In the genomic region with DNA sequence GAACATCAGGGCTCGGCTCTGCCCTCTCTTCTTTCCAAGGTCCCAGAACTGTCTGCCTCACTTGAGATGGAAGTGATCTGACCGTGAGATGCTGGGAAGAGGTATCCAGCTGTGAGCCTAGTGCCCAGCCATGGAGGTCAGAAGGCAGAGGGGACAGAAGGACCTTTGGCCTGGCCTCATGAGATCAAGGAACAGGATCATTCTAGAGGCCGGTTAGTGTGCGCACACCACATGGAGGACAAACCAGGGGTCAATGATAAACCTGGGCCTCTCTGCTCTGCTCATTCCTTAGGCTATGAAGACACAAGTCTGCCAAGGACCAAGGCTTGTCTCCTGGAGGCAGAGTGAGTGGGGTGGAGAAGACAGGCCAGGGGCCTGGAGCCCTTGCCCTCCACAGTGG, we compare ENCODE assay signal across 20 mouse cellular contexts.
DNase-seq lines count a peak whose midpoint lies in the region; ATAC-seq and TF ChIP-seq lines count a peak whose summit lies in the region.
"Had no signal": no experiment of that assay in that cellular context is flagged by ENCODE, and none has a peak within 500 bp of the region (broad histone marks: within the 10 kb centered on the region; RNA-seq: fewer than 3 reads in every experiment).

No protein-coding gene starts in this region.

- 88% methylated on average over 4 of the region's 4 CpGs for WGBS in forebrain, embryonic 10.5 days
- 80% methylated on average over 4 of the region's 4 CpGs for whole genome bisulfite sequencing in forebrain, embryonic 11.5 days
- 61% methylated on average over 4 of the region's 4 CpGs for WGBS in hindbrain, embryonic 10.5 days
- 76% methylated on average over 4 of the region's 4 CpGs for WGBS in hindbrain, embryonic 14.5 days
- WGBS in kidney, postnatal 0 days, result 65% methylated on average over 4 of the region's 4 CpGs
- 75% methylated on average over 4 of the region's 4 CpGs for WGBS in kidney, embryonic 14.5 days

- H3K36me3 ChIP-seq in forebrain, embryonic 10.5 days (replicated peaks), result peaks cover 21% of the 10 kb centered on the region
- H3K36me3 ChIP-seq in forebrain, embryonic 11.5 days (ENCODE audit: control insufficient read depth, insufficient read depth, low read length), result no peaks in the 10 kb centered on the region
- H3K36me3 ChIP-seq in hindbrain, embryonic 10.5 days, result peaks cover 22% of the 10 kb centered on the region
- no peaks in the 10 kb centered on the region for H3K36me3 ChIP-seq in hindbrain, embryonic 14.5 days (replicated peaks; ENCODE audit: control insufficient read depth, insufficient read depth)
- H3K36me3 ChIP-seq in kidney, postnatal 0 days (ENCODE audit: insufficient read depth, low read length), result no peaks in the 10 kb centered on the region
- no peaks in the 10 kb centered on the region for H3K36me3 ChIP-seq in kidney, embryonic 14.5 days (ENCODE audit: control insufficient read depth, insufficient read depth, low read length)
- H3K36me3 ChIP-seq: embryonic facial prominence, embryonic 12.5 days; neural tube, embryonic 13.5 days had no signal

- no peak for DNase-seq in forebrain, embryonic 10.5 days (ENCODE audit: extremely low spot score, low spot score)
- DNase-seq in forebrain, embryonic 11.5 days (ENCODE audit: low spot score), result no peak
- DNase-seq in hindbrain, embryonic 10.5 days (ENCODE audit: low spot score), result no peak
- no peak for DNase-seq in hindbrain, embryonic 14.5 days (ENCODE audit: low spot score)
- no peak for DNase-seq in kidney, postnatal 0 days (ENCODE audit: low spot score)
- peak; percentile 70 for DNase-seq in yolk sac, embryonic 10.5 days (ENCODE audit: low spot score)
- DNase-seq: adrenal gland, postnatal 10 days; cerebellum, adult 18-20 months; cerebellum, postnatal 14 days; layer of hippocampus, postnatal 36 days; lung, postnatal 4 days; thymus, postnatal 14 days had no signal

- no peaks in the 10 kb centered on the region for H3K27me3 ChIP-seq in forebrain, embryonic 10.5 days (ENCODE audit: poor library complexity, severe bottlenecking)
- no peaks in the 10 kb centered on the region for H3K27me3 ChIP-seq in forebrain, embryonic 11.5 days (ENCODE audit: control insufficient read depth, insufficient read depth, low read length)
- H3K27me3 ChIP-seq in hindbrain, embryonic 10.5 days (ENCODE audit: insufficient read depth, poor library complexity, severe bottlenecking), result no peaks in the 10 kb centered on the region
- H3K27me3 ChIP-seq in hindbrain, embryonic 14.5 days (ENCODE audit: control insufficient read depth, insufficient read depth, low read length), result no peaks in the 10 kb centered on the region
- H3K27me3 ChIP-seq in kidney, postnatal 0 days (ENCODE audit: insufficient read depth, low read length), result no peaks in the 10 kb centered on the region
- H3K27me3 ChIP-seq in kidney, embryonic 14.5 days (ENCODE audit: control insufficient read depth, insufficient read depth, low read length), result no peaks in the 10 kb centered on the region
- H3K27me3 ChIP-seq: forebrain, embryonic 13.5 days; neural tube, embryonic 13.5 days had no signal

- no peak overlapping the region for H3K4me3 ChIP-seq in forebrain, embryonic 10.5 days
- no peak overlapping the region for H3K4me3 ChIP-seq in forebrain, embryonic 11.5 days (ENCODE audit: low read depth, low read length)
- H3K4me3 ChIP-seq in hindbrain, embryonic 10.5 days, result no peak overlapping the region
- no peak overlapping the region for H3K4me3 ChIP-seq in hindbrain, embryonic 14.5 days (replicated peaks; ENCODE audit: low read length)
- H3K4me3 ChIP-seq in kidney, postnatal 0 days (replicated peaks; ENCODE audit: low read depth, low read length), result no peak overlapping the region
- no peak overlapping the region for H3K4me3 ChIP-seq in kidney, embryonic 14.5 days (ENCODE audit: low read length)
- H3K4me3 ChIP-seq: embryonic facial prominence, embryonic 12.5 days; forebrain, embryonic 13.5 days; limb, embryonic 13.5 days; myocyte; neural tube, embryonic 13.5 days had no signal

- ATAC-seq in forebrain, embryonic 11.5 days (replicated peaks; ENCODE audit: low FRiP score), result no peak
- ATAC-seq in hindbrain, embryonic 14.5 days (ENCODE audit: low FRiP score), result no peak
- ATAC-seq in kidney, postnatal 0 days (replicated peaks; ENCODE audit: low FRiP score, low read depth), result peak; percentile 45; the same call in 1 of the 2 replicates
- no peak for ATAC-seq in kidney, embryonic 14.5 days (ENCODE audit: low FRiP score, low TSS enrichment)
- ATAC-seq: forebrain, embryonic 13.5 days; hindbrain, postnatal 0 days; midbrain, embryonic 16.5 days had no signal

- H3K4me1 ChIP-seq in forebrain, embryonic 10.5 days, result peaks cover 58% of the 10 kb centered on the region
- H3K4me1 ChIP-seq in forebrain, embryonic 11.5 days (replicated peaks; ENCODE audit: control insufficient read depth, insufficient read depth, low read length), result peaks cover 5% of the 10 kb centered on the region; the same call in 1 of the 2 replicates
- peaks cover 64% of the 10 kb centered on the region for H3K4me1 ChIP-seq in hindbrain, embryonic 10.5 days (replicated peaks)
- peaks cover 21% of the 10 kb centered on the region for H3K4me1 ChIP-seq in hindbrain, embryonic 14.5 days (replicated peaks; ENCODE audit: control insufficient read depth, insufficient read depth, low read length)
- H3K4me1 ChIP-seq in kidney, postnatal 0 days (replicated peaks; ENCODE audit: insufficient read depth, low read length), result peaks cover 18% of the 10 kb centered on the region
- H3K4me1 ChIP-seq in kidney, embryonic 14.5 days (ENCODE audit: control insufficient read depth, insufficient read depth, low read length), result peaks cover 24% of the 10 kb centered on the region

- no peaks in the 10 kb centered on the region for H3K9me3 ChIP-seq in forebrain, embryonic 10.5 days
- no peaks in the 10 kb centered on the region for H3K9me3 ChIP-seq in forebrain, embryonic 11.5 days (ENCODE audit: control insufficient read depth, low read length)
- H3K9me3 ChIP-seq in hindbrain, embryonic 10.5 days, result no peaks in the 10 kb centered on the region
- no peaks in the 10 kb centered on the region for H3K9me3 ChIP-seq in hindbrain, embryonic 14.5 days (ENCODE audit: control insufficient read depth, low read length)
- no peaks in the 10 kb centered on the region for H3K9me3 ChIP-seq in kidney, postnatal 0 days (replicated peaks; ENCODE audit: low read length)
- H3K9me3 ChIP-seq in kidney, embryonic 14.5 days (ENCODE audit: control insufficient read depth, low read length), result no peaks in the 10 kb centered on the region
- H3K9me3 ChIP-seq: embryonic facial prominence, embryonic 12.5 days; forebrain, embryonic 13.5 days; limb, embryonic 13.5 days; neural tube, embryonic 13.5 days had no signal

- H3K27ac ChIP-seq in forebrain, embryonic 10.5 days, result peak overlapping the region; percentile 16; the same call in 1 of the 2 replicates
- H3K27ac ChIP-seq in forebrain, embryonic 11.5 days (ENCODE audit: low read depth, low read length), result no peak overlapping the region
- H3K27ac ChIP-seq in hindbrain, embryonic 10.5 days, result peak overlapping the region; percentile 25; the same call in 1 of the 2 replicates
- H3K27ac ChIP-seq in hindbrain, embryonic 14.5 days, result no peak overlapping the region
- peak overlapping the region; percentile 47; the same call in 1 of the 2 replicates for H3K27ac ChIP-seq in kidney, postnatal 0 days
- no peak overlapping the region for H3K27ac ChIP-seq in kidney, embryonic 14.5 days (ENCODE audit: low read depth, low read length)
- H3K27ac ChIP-seq: embryonic facial prominence, embryonic 12.5 days; forebrain, embryonic 13.5 days; hindbrain, postnatal 0 days; limb, embryonic 13.5 days; neural tube, embryonic 13.5 days had no signal

- H3K4me2 ChIP-seq in forebrain, embryonic 11.5 days (ENCODE audit: low read depth, low read length, severe bottlenecking), result no peak overlapping the region; the same call in 1 of the 2 replicates
- no peak overlapping the region for H3K4me2 ChIP-seq in hindbrain, embryonic 14.5 days (replicated peaks)
- H3K4me2 ChIP-seq in kidney, postnatal 0 days (ENCODE audit: low read length), result no peak overlapping the region
- no peak overlapping the region for H3K4me2 ChIP-seq in kidney, embryonic 14.5 days (replicated peaks; ENCODE audit: low read depth, low read length)
- H3K4me2 ChIP-seq: embryonic facial prominence, embryonic 12.5 days; forebrain, embryonic 13.5 days; limb, embryonic 13.5 days; neural tube, embryonic 13.5 days had no signal

- TF ChIP-seq CTCF in kidney, postnatal 0 days (IDR thresholded peaks at IDR 0.05; ENCODE audit: low read depth), result no peak

- H3K9ac ChIP-seq in forebrain, embryonic 11.5 days (ENCODE audit: low read length), result no peak overlapping the region
- no peak overlapping the region for H3K9ac ChIP-seq in hindbrain, embryonic 14.5 days
- no peak overlapping the region for H3K9ac ChIP-seq in kidney, postnatal 0 days (ENCODE audit: low read depth, low read length)
- no peak overlapping the region for H3K9ac ChIP-seq in kidney, embryonic 14.5 days (ENCODE audit: low read depth, low read length)
- H3K9ac ChIP-seq: embryonic facial prominence, embryonic 12.5 days; forebrain, embryonic 13.5 days; limb, embryonic 13.5 days had no signal

Comparison
In these comparisons a context has a peak if more than half of its experiments do, and no peak if none do; other contexts are left out.
1. H3K27ac ChIP-seq: peak in forebrain, embryonic 10.5 days (single experiment), hindbrain, embryonic 10.5 days (single experiment) and kidney, postnatal 0 days (single experiment); none in forebrain, embryonic 11.5 days (single experiment), hindbrain, embryonic 14.5 days (single experiment) and kidney, embryonic 14.5 days (single experiment).